Mouse (Mus musculus): ENCODE measurements around the gene Ggn.
"Not testable (repeated sequence)": the region's sequence is repeated elsewhere in the genome, so short reads cannot be mapped to it uniquely, and the experiment has no call there.

Gene Ggn

GRCm38 (mm10) chr7:29212775-29213560 is 43.0 kb downstream of the Ggn start:
- not testable (repeated sequence) for DNase-seq (ENCODE audit: low read depth)

- no peak for DNase-seq (ENCODE audit: low read depth)
Observed at GRCm38 (mm10) chr7:29213675-29214082, 43.7 kb downstream of the Ggn start, which contains the start of gene Catsperg1. Catsperg1 (minus strand) TSS chr7:29214035.

GRCm38 (mm10) chr7:29214236-29214635 is 44.2 kb downstream of the Ggn start:
- no peak for DNase-seq (ENCODE audit: low read depth)

GRCm38 (mm10) chr7:29214846-29215245 is 44.8 kb downstream of the Ggn start:
- no peak for DNase-seq (ENCODE audit: low read depth)
